Mouse (Mus musculus) testis, adult 2 months (tissue): Measurements from ENCODE around the gene Slc16a6.

Source experiments
- CTCF ChIP-seq: fragments of 200-500 bp; IDR thresholded peaks from 2 replicates; pipeline ENCODE4 v1.5.1; 2012; ENCODE audit warnings: low read depth, mild to moderate bottlenecking, inconsistent platforms, low read length, moderate library complexity; ENCODE audit not compliant: control insufficient read depth, insufficient read depth, insufficient replicate concordance
- POLR2A ChIP-seq: fragments of 200-500 bp; IDR thresholded peaks from 2 replicates; pipeline ENCODE4 v1.6.1; 2012; ENCODE audit warnings: low read depth, mild to moderate bottlenecking, inconsistent platforms, low read length, moderate library complexity; ENCODE audit not compliant: control insufficient read depth

DNA sequence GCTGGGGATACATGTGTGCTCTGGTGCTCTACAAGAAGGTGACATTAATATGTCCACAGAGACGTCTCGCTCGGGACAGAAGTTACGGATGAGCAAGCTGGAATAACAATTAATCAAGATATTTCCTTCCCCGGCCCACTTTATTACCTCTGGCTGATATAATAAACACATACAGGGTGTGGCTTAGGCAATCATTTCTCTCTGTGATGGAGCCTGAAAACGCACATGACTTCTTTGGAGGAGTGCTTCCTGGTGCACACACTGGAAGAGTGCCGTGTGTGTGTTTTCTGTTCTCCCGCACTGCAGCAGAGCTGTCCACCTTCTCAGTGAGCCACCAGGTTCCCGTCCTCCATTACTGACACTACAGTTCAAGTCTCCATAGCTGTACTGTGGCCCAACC lies 24.6 kb upstream of the Slc16a6 start:
- TF ChIP-seq CTCF (no peak), POLR2A (no peak)
